Mouse (Mus musculus): ENCODE data around the gene Riok2. TPM values are rescaled to one million over a fixed set of nuclear protein-coding genes. Genes with fewer than 3 reads are reported as not detected.

Riok2 gene
- polyA plus RNA-seq, 1 experiment from 2014 or later = 37.1 TPM

DNA sequence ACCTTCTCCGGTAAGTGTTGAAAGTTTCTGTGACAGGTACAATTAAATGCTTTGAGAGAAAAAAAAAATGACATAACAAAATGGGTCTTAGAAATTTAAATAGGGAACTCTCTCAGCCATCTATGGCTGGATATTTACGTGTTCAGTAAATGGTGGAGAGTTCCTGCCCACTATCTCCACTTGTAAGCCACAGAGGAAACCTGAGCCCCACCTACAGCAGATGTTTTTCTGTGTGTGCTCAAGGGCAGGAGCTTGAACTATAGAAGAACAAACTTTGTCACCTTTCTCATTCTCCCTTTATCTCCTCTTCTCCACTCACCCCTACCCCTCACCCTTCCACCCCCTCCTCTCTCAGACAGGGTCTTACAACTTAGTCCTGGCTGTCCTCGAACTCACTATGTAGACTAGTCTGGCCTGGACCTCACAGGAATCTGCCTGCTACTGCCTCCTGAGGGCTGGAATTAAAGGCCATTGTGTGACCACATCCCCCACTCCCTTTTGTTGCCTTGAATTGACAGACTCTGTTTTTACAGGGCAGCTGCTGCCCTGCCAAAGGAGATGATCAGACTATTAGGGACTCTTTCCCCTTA is 70.3 kb downstream of the Riok2 start:
- Histone ChIP-seq H3K27me3 (ENCODE audit: control insufficient read depth, insufficient read depth, low read length) (no peaks in the 10 kb centered on the region), H3K4me3 (ENCODE audit: low read length) (no peak overlapping the region), H3K9me3 (ENCODE audit: control insufficient read depth, low read length) (no peaks in the 10 kb centered on the region), H3K4me1 (ENCODE audit: control insufficient read depth, insufficient read depth, low read length) (peaks cover 3% of the 10 kb centered on the region; the same call in 1 of the 2 replicates), H3K4me2 (replicated peaks; ENCODE audit: low read depth, low read length) (no peak overlapping the region), H3K9ac (ENCODE audit: low read depth, low read length) (no peak overlapping the region; the same call in 1 of the 2 replicates), H3K27ac (ENCODE audit: low read depth, low read length) (no peak overlapping the region), H3K36me3 (ENCODE audit: control insufficient read depth, insufficient read depth, low read length) (no peaks in the 10 kb centered on the region)
- no peak for ATAC-seq (ENCODE audit: low FRiP score, low TSS enrichment)
- 67% methylated on average over 3 of the region's 3 CpGs for WGBS

Other genes with a start within 250 kb of the Riok2 start
- 6.9 and 8.2 TPM in 2 replicates for gene Lix1, start 28.4 kb downstream of the Riok2 start, polyA plus RNA-seq (2014; fragmentation: Nextera tagmentation; extraction: Ambion mirVana)

Measured in kidney, embryonic 14.5 days (tissue).